Mouse (Mus musculus): ENCODE data around the gene Cd63. TPM values are rescaled to one million over a fixed set of nuclear protein-coding genes. Genes with fewer than 3 reads are reported as not detected.

Cd63 gene
- polyA plus RNA-seq, 1 experiment, result 79.5 TPM

- no peak for TF ChIP-seq CTCF (IDR thresholded peaks at IDR 0.05; ENCODE audit: extremely low read depth, insufficient read depth, low read length)
- no peak for TF ChIP-seq POLR2A (IDR thresholded peaks at IDR 0.05; ENCODE audit: extremely low read depth, insufficient read depth, low read length)
- Histone ChIP-seq H3K4me3 (ENCODE audit: insufficient read depth, low read length) (peak overlapping the region; percentile 46; the same call in 1 of the 2 replicates), H3K4me1 (ENCODE audit: control insufficient read depth, insufficient read depth, low read length) (peaks cover 19% of the 10 kb centered on the region), H3K27ac (ENCODE audit: insufficient read depth, low read length) (no peak overlapping the region)
Measured at GRCm38 (mm10) chr10:128921883-128922821, 21.4 kb downstream of the Cd63 start.

- no peak for TF ChIP-seq CTCF (IDR thresholded peaks at IDR 0.05; ENCODE audit: extremely low read depth, insufficient read depth, low read length)
- no peak for TF ChIP-seq POLR2A (IDR thresholded peaks at IDR 0.05; ENCODE audit: extremely low read depth, insufficient read depth, low read length)
- peak within 1 kb of the TSS; percentile 94 for H3K27ac ChIP-seq (ENCODE audit: insufficient read depth, low read length)
- H3K4me3 ChIP-seq (ENCODE audit: insufficient read depth, low read length), result peak within 1 kb of the TSS; percentile 46
- peaks cover 19% of the 10 kb centered on the region for H3K4me1 ChIP-seq (ENCODE audit: control insufficient read depth, insufficient read depth, low read length)
Measured at GRCm38 (mm10) chr10:128922822-128923012, 21.9 kb downstream of the Cd63 start, which contains the start of gene Rdh5. Rdh5 (minus strand) TSS chr10:128922888.

- peak overlapping the region; percentile 94 for H3K27ac ChIP-seq (ENCODE audit: insufficient read depth, low read length)
- H3K4me1 ChIP-seq (ENCODE audit: control insufficient read depth, insufficient read depth, low read length), result peaks cover 19% of the 10 kb centered on the region
- TF ChIP-seq POLR2A (IDR thresholded peaks at IDR 0.05; ENCODE audit: extremely low read depth, insufficient read depth, low read length) (peak; percentile 93), CTCF (IDR thresholded peaks at IDR 0.05; ENCODE audit: extremely low read depth, insufficient read depth, low read length) (no peak)
- peak overlapping the region; percentile 46 for H3K4me3 ChIP-seq (ENCODE audit: insufficient read depth, low read length)
Measured at GRCm38 (mm10) chr10:128923013-128923691, 22.4 kb downstream of the Cd63 start.

- Histone ChIP-seq H3K4me3 (ENCODE audit: insufficient read depth, low read length) (peak within 1 kb of the TSS; percentile 46), H3K4me1 (ENCODE audit: control insufficient read depth, insufficient read depth, low read length) (peaks cover 17% of the 10 kb centered on the region), H3K27ac (ENCODE audit: insufficient read depth, low read length) (peak within 1 kb of the TSS; percentile 94)
- TF ChIP-seq CTCF (IDR thresholded peaks at IDR 0.05; ENCODE audit: extremely low read depth, insufficient read depth, low read length) (no peak), POLR2A (IDR thresholded peaks at IDR 0.05; ENCODE audit: extremely low read depth, insufficient read depth, low read length) (no peak)
Measured at GRCm38 (mm10) chr10:128923935-128924334, 23.1 kb downstream of the Cd63 start, which contains the start of gene Bloc1s1. Bloc1s1 (minus strand) TSS chr10:128924035.

GRCm38 (mm10) chr10:128928356-128928755 is 27.6 kb downstream of the Cd63 start:
- H3K4me1 ChIP-seq (ENCODE audit: control insufficient read depth, insufficient read depth, low read length), result peaks cover 5% of the 10 kb centered on the region; the same call in 1 of the 2 replicates
- no peak overlapping the region for H3K4me3 ChIP-seq (ENCODE audit: insufficient read depth, low read length)
- H3K27ac ChIP-seq (ENCODE audit: insufficient read depth, low read length), result no peak overlapping the region
- no peak for TF ChIP-seq POLR2A (IDR thresholded peaks at IDR 0.05; ENCODE audit: extremely low read depth, insufficient read depth, low read length)

- TF ChIP-seq CTCF (IDR thresholded peaks at IDR 0.05; ENCODE audit: extremely low read depth, insufficient read depth, low read length), result no peak
- no peak for TF ChIP-seq POLR2A (IDR thresholded peaks at IDR 0.05; ENCODE audit: extremely low read depth, insufficient read depth, low read length)
- 0 out of 2 replicates have a peak, but pooled peaks cover 1% of the 10 kb centered on the region for H3K4me1 ChIP-seq (ENCODE audit: control insufficient read depth, insufficient read depth, low read length)
- no peak overlapping the region for H3K27ac ChIP-seq (ENCODE audit: insufficient read depth, low read length)
- H3K4me3 ChIP-seq (ENCODE audit: insufficient read depth, low read length), result no peak overlapping the region
Measured at GRCm38 (mm10) chr10:128929638-128930378, 29.0 kb downstream of the Cd63 start.

GRCm38 (mm10) chr10:128931441-128931840 is 30.7 kb downstream of the Cd63 start:
- TF ChIP-seq POLR2A (IDR thresholded peaks at IDR 0.05; ENCODE audit: extremely low read depth, insufficient read depth, low read length) (no peak), CTCF (IDR thresholded peaks at IDR 0.05; ENCODE audit: extremely low read depth, insufficient read depth, low read length) (no peak)
- 0 out of 2 replicates have a peak, but pooled peaks cover 1% of the 10 kb centered on the region for H3K4me1 ChIP-seq (ENCODE audit: control insufficient read depth, insufficient read depth, low read length)
- no peak overlapping the region for H3K27ac ChIP-seq (ENCODE audit: insufficient read depth, low read length)
- no peak overlapping the region for H3K4me3 ChIP-seq (ENCODE audit: insufficient read depth, low read length)

- H3K4me1 ChIP-seq (ENCODE audit: control insufficient read depth, insufficient read depth, low read length), result no peaks in the 10 kb centered on the region
- no peak for TF ChIP-seq CTCF (IDR thresholded peaks at IDR 0.05; ENCODE audit: extremely low read depth, insufficient read depth, low read length)
- 0 out of 2 replicates have a peak, but pooled peaks have one; percentile 19 for TF ChIP-seq POLR2A (IDR thresholded peaks at IDR 0.05; ENCODE audit: extremely low read depth, insufficient read depth, low read length)
- H3K4me3 ChIP-seq (ENCODE audit: insufficient read depth, low read length), result peak within 1 kb of the TSS; percentile 32
- H3K27ac ChIP-seq (ENCODE audit: insufficient read depth, low read length), result no peak within 1 kb of the TSS
Measured at GRCm38 (mm10) chr10:128933574-128933973, 32.8 kb downstream of the Cd63 start, which contains the start of gene Itga7. Itga7 (plus strand) TSS chr10:128933818.

All from cortical plate, adult 2 months (tissue).